Mouse (Mus musculus) kidney, adult 9 months (tissue): ENCODE measurements around the gene Ssty1.
"Not testable (repeated sequence)": the region's sequence is repeated elsewhere in the genome, so short reads cannot be mapped to it uniquely, and the experiment has no call there.

Experiments
- DNase-seq: peaks from one replicate; pipeline ENCODE4 v3.0.0; 2022

Gene Ssty1

DNA sequence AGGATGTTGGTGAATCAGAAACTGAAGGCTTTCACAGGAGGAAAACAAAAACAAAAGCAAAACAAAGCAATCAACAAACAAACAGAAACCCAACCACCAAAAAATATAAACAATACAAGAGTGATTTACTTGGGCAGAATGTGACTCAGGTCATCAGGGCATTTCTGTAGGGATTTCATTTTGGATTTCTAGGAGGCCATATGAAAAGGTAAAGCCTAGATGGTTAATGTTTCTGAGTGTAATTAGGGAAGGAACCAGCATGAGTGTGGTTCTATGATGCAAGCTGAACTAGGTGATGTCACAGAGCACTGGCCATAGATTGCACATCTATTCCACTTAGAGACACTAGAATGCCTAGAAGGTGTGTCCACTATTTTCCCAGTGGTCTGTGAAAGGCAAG is at the start of gene Ssty1:
Gene Ssty1 (plus strand): TSS at position 301 of the 400 bp plus-strand sequence.
- DNase-seq = not testable (repeated sequence)

DNA sequence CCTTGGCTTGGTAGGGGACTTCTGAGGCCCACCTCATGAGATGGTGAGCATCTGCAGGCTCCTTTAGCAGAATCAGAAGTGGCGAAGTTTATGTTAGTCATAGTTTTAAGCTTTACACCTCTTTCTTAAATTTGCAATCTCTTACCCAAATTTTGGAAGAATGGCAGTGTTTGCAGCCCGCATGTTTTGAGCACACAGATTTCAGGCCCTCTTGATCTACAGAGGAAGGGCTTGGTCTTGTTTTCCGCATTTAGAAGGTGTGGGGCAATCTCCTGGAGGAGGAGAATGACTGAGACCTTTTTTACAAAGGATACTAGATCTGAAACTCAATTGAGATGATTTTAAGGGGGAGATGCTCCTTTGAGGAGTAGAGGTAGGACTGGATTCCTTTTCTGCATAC is 27.2 kb upstream of the Ssty1 start, which contains the start of gene Gm21764:
Gene Gm21764 (minus strand): TSS at position 101 of the 400 bp plus-strand sequence.
- not testable (repeated sequence) for DNase-seq
